Mouse (Mus musculus) myocyte (in vitro differentiated cells): ENCODE data around the gene Msh5. TPM values are rescaled to one million over a fixed set of nuclear protein-coding genes. Genes with fewer than 3 reads are reported as not detected.
"Not testable (repeated sequence)": the region's sequence is repeated elsewhere in the genome, so short reads cannot be mapped to it uniquely, and the experiment has no call there.

ENCODE experiments used
- H3K27me3 ChIP-seq: one replicate; pipeline ENCODE4 v1.6.1; 2011; ENCODE audit not compliant: control insufficient read depth, insufficient read depth, insufficient read length
- H3K36me3 ChIP-seq: one replicate; pipeline ENCODE4 v1.6.1; 2011; ENCODE audit not compliant: control insufficient read depth, insufficient read depth
- H3K4me2 ChIP-seq: one replicate; pipeline ENCODE4 v1.6.1; 2011; ENCODE audit warnings: low read depth, control low read depth
- H3K4me3 ChIP-seq: one replicate; pipeline ENCODE4 v1.5.1; 2011; ENCODE audit warnings: mild to moderate bottlenecking, control low read depth, moderate library complexity
- H3K79me2 ChIP-seq: one replicate; pipeline ENCODE4 v1.6.1; 2011; ENCODE audit not compliant: control insufficient read depth, insufficient read depth
- H3ac ChIP-seq: one replicate; pipeline ENCODE4 v1.6.1; 2011; ENCODE audit not compliant: control insufficient read depth, insufficient read length
- CEBPB ChIP-seq: IDR thresholded peaks from 2 replicates; pipeline ENCODE4 v1.6.1; 2011; ENCODE audit warnings: mild to moderate bottlenecking, moderate library complexity; ENCODE audit not compliant: poor library complexity, insufficient read depth, severe bottlenecking
- E2F4 ChIP-seq: IDR thresholded peaks from one replicate; pipeline ENCODE4 v1.6.1; 2011; ENCODE audit warnings: mild to moderate bottlenecking, control low read depth, moderate library complexity; ENCODE audit not compliant: insufficient read depth
- MAX ChIP-seq: IDR thresholded peaks from one replicate; pipeline ENCODE4 v1.6.1; 2011; ENCODE audit warnings: low read depth, mild to moderate bottlenecking, control low read depth
- MYOD1 ChIP-seq, 3 experiments: IDR thresholded peaks; one replicate each; pipeline ENCODE4 v1.6.1; 2011; ENCODE audit warnings: control low read depth in 2 of 3, low read depth in 2 of 3, mild to moderate bottlenecking in 2 of 3, moderate library complexity in 1 of 3; ENCODE audit not compliant: insufficient read length in 2 of 3, control insufficient read depth in 1 of 3
- MYOG ChIP-seq, 3 experiments: IDR thresholded peaks; one replicate each; pipeline ENCODE4 v1.6.1; 2011; ENCODE audit warnings: control low read depth in 2 of 3, low read depth in 2 of 3, mild to moderate bottlenecking in 2 of 3; ENCODE audit not compliant: insufficient read length in 2 of 3, control insufficient read depth in 1 of 3, insufficient read depth in 1 of 3
- POLR2A ChIP-seq: IDR thresholded peaks from one replicate; pipeline ENCODE4 v1.6.1; 2011; ENCODE audit warnings: low read depth, mild to moderate bottlenecking, control low read depth, moderate library complexity; ENCODE audit not compliant: insufficient read length
- POLR2AphosphoS2 ChIP-seq: IDR thresholded peaks from one replicate; pipeline ENCODE4 v1.6.1; 2011; ENCODE audit warnings: low read depth, control low read depth; ENCODE audit not compliant: insufficient read length
- REST ChIP-seq: IDR thresholded peaks from one replicate; pipeline ENCODE4 v1.6.1; 2011; ENCODE audit warnings: mild to moderate bottlenecking, control low read depth, moderate library complexity; ENCODE audit not compliant: insufficient read depth, insufficient read length
- SRF ChIP-seq: IDR thresholded peaks from one replicate; pipeline ENCODE4 v1.6.1; 2011; ENCODE audit warnings: low read depth; ENCODE audit not compliant: control insufficient read depth, insufficient read length
- TCF12 ChIP-seq: IDR thresholded peaks from one replicate; pipeline ENCODE4 v1.6.1; 2011; ENCODE audit warnings: mild to moderate bottlenecking, control low read depth; ENCODE audit not compliant: poor library complexity, insufficient read depth, severe bottlenecking
- TCF3 ChIP-seq: IDR thresholded peaks from one replicate; pipeline ENCODE4 v1.6.1; 2011; ENCODE audit warnings: low read depth, control low read depth; ENCODE audit not compliant: insufficient read length
- USF1 ChIP-seq: IDR thresholded peaks from one replicate; pipeline ENCODE4 v1.6.1; 2011; ENCODE audit warnings: low read depth, mild to moderate bottlenecking, control low read depth, moderate library complexity
- polyA plus RNA-seq: library from polyadenylated mRNA; unstranded; fragments of >200 nt; fragmentation: generic; extraction: Trizol; gene quantifications from one replicate; pipeline ENCODE4 v1.2.1, GENCODE M21; 2012; ENCODE audit warnings: missing spikeins

The Msh5 gene
- polyA plus RNA-seq, 1 experiment, result 2.1 TPM

GRCm38 (mm10) chr17:35000717-35001451 is 45.7 kb downstream of the Msh5 start, which contains the start of gene Vars:
Vars (plus strand) TSS chr17:35000987.
- H3K4me2 ChIP-seq, result peak within 1 kb of the TSS; percentile 98
- peak within 1 kb of the TSS; percentile 98 for H3K4me3 ChIP-seq
- no peaks in the 10 kb centered on the region for H3K27me3 ChIP-seq
- peak within 1 kb of the TSS; percentile 92 for H3ac ChIP-seq
- H3K36me3 ChIP-seq, result peaks cover 21% of the 10 kb centered on the region
- peaks cover 72% of the 10 kb centered on the region for H3K79me2 ChIP-seq
- peak in 2 of 3 experiments; percentile 4 to 21 for TF ChIP-seq MYOG (IDR thresholded peaks at IDR 0.05; ENCODE audit: control insufficient read depth in 1 of 3, insufficient read depth in 1 of 3, insufficient read length in 2 of 3, low read depth in 2 of 3)
- peak; percentile 97 for TF ChIP-seq E2F4
- no peak for TF ChIP-seq REST
- no peak for TF ChIP-seq TCF12
- TF ChIP-seq TCF3, result no peak
- TF ChIP-seq MYOD1 (IDR thresholded peaks at IDR 0.05; ENCODE audit: control insufficient read depth in 1 of 3, insufficient read length in 2 of 3, low read depth in 2 of 3), result peak in 1 of 3 experiments; percentile 8
- peak; percentile 84 for TF ChIP-seq MAX
- no peak for TF ChIP-seq USF1
- TF ChIP-seq SRF, result no peak
- peak; percentile 78 for TF ChIP-seq POLR2AphosphoS2
- TF ChIP-seq CEBPB, result no peak
- TF ChIP-seq POLR2A, result peak; percentile 77

- TF ChIP-seq POLR2A, result peak; percentile 33
- peak; percentile 42 for TF ChIP-seq USF1
- H3K79me2 ChIP-seq, result peaks cover 67% of the 10 kb centered on the region
- H3K27me3 ChIP-seq, result not testable (repeated sequence)
- H3ac ChIP-seq, result peak overlapping the region; percentile 92
- peaks cover 14% of the 10 kb centered on the region for H3K36me3 ChIP-seq
- peak overlapping the region; percentile 79 for H3K4me2 ChIP-seq
- peak overlapping the region; percentile 98 for H3K4me3 ChIP-seq
These were observed 46.5 kb downstream of the Msh5 start for GRCm38 (mm10) chr17:34999871-35000716.

DNA sequence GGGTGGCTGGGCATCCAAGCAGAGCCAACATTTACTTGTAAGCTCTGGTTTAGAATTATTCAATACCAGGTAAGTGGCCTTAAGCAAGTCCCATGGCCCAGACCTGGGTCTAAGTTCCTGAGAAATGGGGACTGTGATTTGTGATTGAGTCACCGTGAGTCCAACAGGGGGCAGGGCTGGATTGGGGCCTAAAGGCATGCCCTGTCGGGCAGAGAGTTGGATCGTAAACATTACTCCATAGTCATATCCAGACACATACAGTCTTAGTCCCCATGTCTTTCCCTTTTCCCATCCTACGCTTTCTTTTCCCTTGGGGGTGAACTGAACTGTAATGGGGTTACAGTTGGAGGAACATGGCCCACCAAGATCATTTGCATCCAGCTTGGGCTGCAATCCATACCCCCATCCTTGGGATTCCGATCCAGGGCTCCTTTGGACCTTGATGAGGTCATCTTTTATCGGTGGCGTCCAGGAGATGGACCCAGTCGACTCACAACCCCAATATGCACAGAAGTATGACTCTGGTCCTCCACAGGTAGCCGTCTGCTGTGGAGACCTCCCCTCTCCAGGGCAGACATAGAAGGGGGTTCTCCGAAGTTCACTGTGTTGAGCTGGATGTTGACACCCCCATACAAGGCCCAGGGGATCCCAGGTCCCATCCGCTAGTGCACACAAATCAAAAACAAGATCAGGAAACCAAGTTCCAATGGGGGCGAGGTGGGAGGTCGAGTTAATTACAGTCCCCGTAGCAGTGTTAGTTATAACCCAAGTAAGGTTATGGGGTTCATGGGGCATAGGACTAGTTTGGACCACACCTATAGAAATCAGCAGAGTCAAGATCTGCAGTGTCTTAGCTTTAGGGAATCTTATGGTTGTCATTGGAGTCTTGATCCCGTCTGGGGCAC is 47.8 kb downstream of the Msh5 start:
- no peaks in the 10 kb centered on the region for H3K27me3 ChIP-seq
- TF ChIP-seq POLR2A (no peak), CEBPB (no peak), USF1 (no peak), TCF12 (no peak), MAX (no peak), REST (no peak), MYOD1 (IDR thresholded peaks at IDR 0.05; ENCODE audit: control insufficient read depth in 1 of 3, insufficient read length in 2 of 3, low read depth in 2 of 3) (no peak), MYOG (IDR thresholded peaks at IDR 0.05; ENCODE audit: control insufficient read depth in 1 of 3, insufficient read depth in 1 of 3, insufficient read length in 2 of 3, low read depth in 2 of 3) (no peak), POLR2AphosphoS2 (no peak), TCF3 (no peak), E2F4 (no peak), SRF (no peak)
- peaks cover 11% of the 10 kb centered on the region for H3K36me3 ChIP-seq
- peak overlapping the region; percentile 79 for H3K4me2 ChIP-seq
- peaks cover 54% of the 10 kb centered on the region for H3K79me2 ChIP-seq
- peak overlapping the region; percentile 98 for H3K4me3 ChIP-seq
- no peak overlapping the region for H3ac ChIP-seq

DNA sequence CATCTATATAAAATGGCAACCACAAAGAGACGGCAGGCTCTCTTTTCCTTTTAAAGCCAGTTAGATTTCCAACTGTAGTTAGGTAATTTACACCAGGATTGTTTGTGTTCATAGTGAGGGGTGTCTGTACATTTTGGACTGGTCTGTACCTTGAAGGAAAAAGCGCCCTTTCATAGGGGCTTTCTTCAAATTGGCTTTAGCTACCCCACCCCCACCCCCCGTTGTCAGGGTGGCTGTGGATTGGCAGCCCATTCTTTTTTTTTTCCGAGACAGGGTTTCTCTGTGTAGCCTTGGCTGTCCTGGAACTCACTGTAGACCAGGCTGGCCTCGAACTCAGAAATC is 49.4 kb downstream of the Msh5 start:
- Histone ChIP-seq H3K4me2 (peak overlapping the region; percentile 79), H3K4me3 (no peak overlapping the region), H3K36me3 (peaks cover 14% of the 10 kb centered on the region), H3ac (no peak overlapping the region), H3K79me2 (peaks cover 38% of the 10 kb centered on the region), H3K27me3 (no peaks in the 10 kb centered on the region)
- TF ChIP-seq POLR2AphosphoS2 (no peak), REST (no peak), MAX (no peak), TCF3 (no peak), E2F4 (no peak), SRF (no peak), MYOG (IDR thresholded peaks at IDR 0.05; ENCODE audit: control insufficient read depth in 1 of 3, insufficient read depth in 1 of 3, insufficient read length in 2 of 3, low read depth in 2 of 3) (no peak), USF1 (no peak), CEBPB (no peak), MYOD1 (IDR thresholded peaks at IDR 0.05; ENCODE audit: control insufficient read depth in 1 of 3, insufficient read length in 2 of 3, low read depth in 2 of 3) (no peak), POLR2A (no peak), TCF12 (no peak)
